Mouse (Mus musculus) megakaryocyte, embryonic 14.5 days (primary cell): Measurements from ENCODE around the gene Smyd4.

ENCODE experiments used
- FLI1 ChIP-seq: IDR thresholded peaks from 2 replicates; pipeline ENCODE4 v1.6.1; 2012; ENCODE audit warnings: low read length, inconsistent platforms, mixed read lengths
- GATA1 ChIP-seq: IDR thresholded peaks from 3 replicates; pipeline ENCODE4 v1.6.1; 2012; ENCODE audit warnings: mixed read lengths, low read length, inconsistent platforms, borderline replicate concordance

DNA sequence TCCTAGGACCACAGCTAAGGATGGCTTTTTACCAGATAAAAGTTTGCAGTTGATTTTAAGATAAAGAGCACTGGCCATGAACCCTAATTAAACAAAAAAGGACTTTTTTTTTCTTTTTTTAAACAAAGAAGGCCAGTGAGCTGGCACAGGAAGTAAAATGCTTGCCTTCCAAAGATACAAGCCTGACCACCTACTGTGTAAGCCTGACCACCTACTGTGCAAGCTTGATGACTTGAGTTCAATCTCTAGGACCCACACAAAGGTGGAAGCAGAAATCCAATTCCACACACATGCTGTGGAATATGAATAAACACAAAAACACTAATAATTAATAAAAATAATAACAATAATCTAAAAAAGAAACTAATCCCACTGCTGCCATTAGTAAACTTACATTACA, 3.0 kb downstream of the Smyd4 start:
- TF ChIP-seq GATA1 (no peak), FLI1 (no peak)
